9 mouse cellular contexts compared by ENCODE assay signal in genomic region chr9:108506901-108507300, GRCm38 (mm10). TPM values are rescaled to one million over a fixed set of nuclear protein-coding genes. Genes with fewer than 3 reads are reported as not detected.
DNase-seq lines count a peak whose midpoint lies in the region; ATAC-seq and TF ChIP-seq lines count a peak whose summit lies in the region.
"Had no signal": no experiment of that assay in that cellular context is flagged by ENCODE, and none has a peak within 500 bp of the region (broad histone marks: within the 10 kb centered on the region; RNA-seq: fewer than 3 reads in every experiment).

No protein-coding gene starts in this region.

- H3K27me3 ChIP-seq in forebrain, embryonic 11.5 days (ENCODE audit: control insufficient read depth, insufficient read depth, low read length): no peaks in the 10 kb centered on the region
- H3K27me3 ChIP-seq in hindbrain, postnatal 0 days (ENCODE audit: insufficient read depth, low read length): no peaks in the 10 kb centered on the region
- H3K27me3 ChIP-seq in midbrain, embryonic 15.5 days (replicated peaks): no peaks in the 10 kb centered on the region

- DNase-seq in layer of hippocampus, adult 2 months (ENCODE audit: low spot score in 2 of 2): no peak
- DNase-seq in layer of hippocampus, adult 9-11 months: no peak
- no peak for DNase-seq in forebrain, embryonic 11.5 days (ENCODE audit: low spot score)
- no peak for DNase-seq in hindbrain, postnatal 0 days (ENCODE audit: low spot score)
- DNase-seq in T-cell, adult 2 months (ENCODE audit: low spot score): no peak
- DNase-seq in kidney, postnatal 25 days: no peak
- DNase-seq: gastrocnemius, postnatal 25 days had no signal

- H3K36me3 ChIP-seq in forebrain, embryonic 11.5 days (ENCODE audit: control insufficient read depth, insufficient read depth, low read length): peaks cover 3% of the 10 kb centered on the region; the same call in 1 of the 2 replicates
- peaks cover 22% of the 10 kb centered on the region; the same call in 1 of the 2 replicates for H3K36me3 ChIP-seq in hindbrain, postnatal 0 days (ENCODE audit: insufficient read depth, low read length)
- H3K36me3 ChIP-seq in midbrain, embryonic 15.5 days (replicated peaks): peaks cover 22% of the 10 kb centered on the region; the same call in 1 of the 2 replicates

- H3K27ac ChIP-seq in layer of hippocampus, adult 2 months: peak overlapping the region; percentile 83
- no peak overlapping the region for H3K27ac ChIP-seq in forebrain, embryonic 11.5 days (ENCODE audit: low read depth, low read length)
- H3K27ac ChIP-seq in hindbrain, postnatal 0 days: 0 out of 2 replicates have a peak overlapping the region, but pooled peaks have one; percentile 68
- H3K27ac ChIP-seq in midbrain, embryonic 15.5 days: peak overlapping the region; percentile 87; the same call in 1 of the 2 replicates

- H3K4me3 ChIP-seq in layer of hippocampus, adult 2 months: no peak overlapping the region; the same call in 1 of the 2 replicates
- no peak overlapping the region for H3K4me3 ChIP-seq in forebrain, embryonic 11.5 days (ENCODE audit: low read depth, low read length)
- H3K4me3 ChIP-seq in hindbrain, postnatal 0 days (ENCODE audit: low read length): peak overlapping the region; percentile 71; the same call in 1 of the 2 replicates
- H3K4me3 ChIP-seq in midbrain, embryonic 15.5 days: peak overlapping the region; percentile 76

- no peaks in the 10 kb centered on the region for H3K9me3 ChIP-seq in forebrain, embryonic 11.5 days (ENCODE audit: control insufficient read depth, low read length)
- no peaks in the 10 kb centered on the region for H3K9me3 ChIP-seq in hindbrain, postnatal 0 days (ENCODE audit: low read length)
- no peaks in the 10 kb centered on the region for H3K9me3 ChIP-seq in midbrain, embryonic 15.5 days

- TF ChIP-seq CTCF in layer of hippocampus, adult 2 months (conservative IDR thresholded peaks at IDR 0.05): no peak
- no peak for TF ChIP-seq CTCF in hindbrain, postnatal 0 days (IDR thresholded peaks at IDR 0.05; ENCODE audit: low read depth)

- H3K4me1 ChIP-seq in forebrain, embryonic 11.5 days (replicated peaks; ENCODE audit: control insufficient read depth, insufficient read depth, low read length): peaks cover 5% of the 10 kb centered on the region; the same call in 1 of the 2 replicates
- H3K4me1 ChIP-seq in hindbrain, postnatal 0 days (ENCODE audit: insufficient read depth, low read length): peaks cover 11% of the 10 kb centered on the region; the same call in 1 of the 2 replicates
- H3K4me1 ChIP-seq in midbrain, embryonic 15.5 days: peaks cover 19% of the 10 kb centered on the region

- WGBS in forebrain, embryonic 11.5 days: 87% methylated on average over 7 of the region's 7 CpGs
- WGBS in hindbrain, postnatal 0 days: 85% methylated on average over 7 of the region's 7 CpGs
- 89% methylated on average over 7 of the region's 7 CpGs for WGBS in midbrain, embryonic 15.5 days

- H3K9ac ChIP-seq in forebrain, embryonic 11.5 days (ENCODE audit: low read length): no peak overlapping the region
- H3K9ac ChIP-seq in hindbrain, postnatal 0 days (replicated peaks; ENCODE audit: low read length): no peak overlapping the region
- H3K9ac ChIP-seq in midbrain, embryonic 15.5 days: no peak overlapping the region

- no peak for ATAC-seq in forebrain, embryonic 11.5 days (replicated peaks; ENCODE audit: low FRiP score)
- no peak for ATAC-seq in hindbrain, postnatal 0 days
- ATAC-seq in midbrain, embryonic 15.5 days (replicated peaks): no peak
- ATAC-seq in activated CD4-positive, CD25-positive, alpha-beta regulatory T cell, adult 4 months: no peak

- H3K4me2 ChIP-seq in forebrain, embryonic 11.5 days (ENCODE audit: low read depth, low read length, severe bottlenecking): peak overlapping the region; percentile 87; the same call in 1 of the 2 replicates
- peak overlapping the region; percentile 87 for H3K4me2 ChIP-seq in hindbrain, postnatal 0 days (ENCODE audit: low read depth, low read length)
- H3K4me2 ChIP-seq in midbrain, embryonic 15.5 days: peak overlapping the region; percentile 94

RNA-seq across cellular contexts. Expression of gene Qars, which starts 0.6 kb away (rescaled TPM):
- total RNA-seq in layer of hippocampus, adult 2 months (2021): 10 to 100 TPM; 74.9 to 79.8 TPM
- polyA plus RNA-seq in forebrain, embryonic 11.5 days (2014; fragmentation: Nextera tagmentation; extraction: Ambion mirVana): 107 and 116 TPM in 2 replicates
- 153 and 175 TPM in 2 replicates for total RNA-seq in hindbrain, postnatal 0 days (2014; rRNA removed)
- polyA plus RNA-seq in hindbrain, postnatal 0 days (2015; fragmentation: Nextera tagmentation; extraction: Ambion mirVana): 55.2 and 58.3 TPM in 2 replicates
- polyA plus RNA-seq in midbrain, embryonic 15.5 days (2015; fragmentation: Nextera tagmentation; extraction: Ambion mirVana): 64.0 and 64.6 TPM in 2 replicates
- 100 to 1,000 TPM; 131 to 141 TPM for polyA plus RNA-seq in activated CD4-positive, CD25-positive, alpha-beta regulatory T cell, adult 4 months (2017; shearing (Covaris generic))

RNA-seq across cellular contexts. Expression of gene Qrich1, which starts 9.7 kb away (rescaled TPM):
- total RNA-seq in layer of hippocampus, adult 2 months (2021): 100 to 1,000 TPM; 161 TPM
- polyA plus RNA-seq in forebrain, embryonic 11.5 days (2014; fragmentation: Nextera tagmentation; extraction: Ambion mirVana): 174 and 183 TPM in 2 replicates
- total RNA-seq in hindbrain, postnatal 0 days (2014; rRNA removed): 226 and 252 TPM in 2 replicates
- polyA plus RNA-seq in hindbrain, postnatal 0 days (2015; fragmentation: Nextera tagmentation; extraction: Ambion mirVana): 98.1 and 98.7 TPM in 2 replicates
- polyA plus RNA-seq in midbrain, embryonic 15.5 days (2015; fragmentation: Nextera tagmentation; extraction: Ambion mirVana): 132 and 133 TPM in 2 replicates
- 10 to 100 TPM; 71.0 to 77.8 TPM for polyA plus RNA-seq in activated CD4-positive, CD25-positive, alpha-beta regulatory T cell, adult 4 months (2017; shearing (Covaris generic))

RNA-seq across cellular contexts. Expression of gene Usp19, which starts 16.5 kb away (rescaled TPM):
- total RNA-seq in layer of hippocampus, adult 2 months (2021): 100 to 1,000 TPM; 154 TPM
- polyA plus RNA-seq in forebrain, embryonic 11.5 days (2014; fragmentation: Nextera tagmentation; extraction: Ambion mirVana): 84.0 and 90.0 TPM in 2 replicates
- total RNA-seq in hindbrain, postnatal 0 days (2014; rRNA removed): 87.6 and 104 TPM in 2 replicates
- 51.6 and 52.0 TPM in 2 replicates for polyA plus RNA-seq in hindbrain, postnatal 0 days (2015; fragmentation: Nextera tagmentation; extraction: Ambion mirVana)
- 87.1 and 94.3 TPM in 2 replicates for polyA plus RNA-seq in midbrain, embryonic 15.5 days (2015; fragmentation: Nextera tagmentation; extraction: Ambion mirVana)
- polyA plus RNA-seq in activated CD4-positive, CD25-positive, alpha-beta regulatory T cell, adult 4 months (2017; shearing (Covaris generic)): 10 to 100 TPM; 14.6 to 18.3 TPM

RNA-seq across cellular contexts. Expression of gene Lamb2, which starts 27.4 kb away (rescaled TPM):
- 10 to 100 TPM; 29.3 to 30.7 TPM for total RNA-seq in layer of hippocampus, adult 2 months (2021)
- polyA plus RNA-seq in forebrain, embryonic 11.5 days (2014; fragmentation: Nextera tagmentation; extraction: Ambion mirVana): 31.8 and 40.9 TPM in 2 replicates
- 77.5 and 99.8 TPM in 2 replicates for total RNA-seq in hindbrain, postnatal 0 days (2014; rRNA removed)
- polyA plus RNA-seq in hindbrain, postnatal 0 days (2015; fragmentation: Nextera tagmentation; extraction: Ambion mirVana): 16.0 and 18.6 TPM in 2 replicates
- 19.1 and 22.7 TPM in 2 replicates for polyA plus RNA-seq in midbrain, embryonic 15.5 days (2015; fragmentation: Nextera tagmentation; extraction: Ambion mirVana)
- under 1 TPM; 0.15 to 0.25 TPM for polyA plus RNA-seq in activated CD4-positive, CD25-positive, alpha-beta regulatory T cell, adult 4 months (2017; shearing (Covaris generic))

RNA-seq across cellular contexts. Expression of gene Klhdc8b, which starts 45.5 kb away (rescaled TPM):
- 10 to 100 TPM; 16.7 to 19.6 TPM for total RNA-seq in layer of hippocampus, adult 2 months (2021)
- polyA plus RNA-seq in forebrain, embryonic 11.5 days (2014; fragmentation: Nextera tagmentation; extraction: Ambion mirVana): 49.5 and 53.9 TPM in 2 replicates
- 62.6 and 72.8 TPM in 2 replicates for total RNA-seq in hindbrain, postnatal 0 days (2014; rRNA removed)
- polyA plus RNA-seq in hindbrain, postnatal 0 days (2015; fragmentation: Nextera tagmentation; extraction: Ambion mirVana): 44.9 and 46.5 TPM in 2 replicates
- polyA plus RNA-seq in midbrain, embryonic 15.5 days (2015; fragmentation: Nextera tagmentation; extraction: Ambion mirVana): 82.8 and 87.3 TPM in 2 replicates
- 1 to 10 TPM; 1.6 to 2.1 TPM for polyA plus RNA-seq in activated CD4-positive, CD25-positive, alpha-beta regulatory T cell, adult 4 months (2017; shearing (Covaris generic))

Comparison
In these comparisons a context has a peak if more than half of its experiments do, and no peak if none do; other contexts are left out.
1. H3K4me3 ChIP-seq: peak in hindbrain, postnatal 0 days (single experiment) and midbrain, embryonic 15.5 days (single experiment); none in layer of hippocampus, adult 2 months (single experiment) and forebrain, embryonic 11.5 days (single experiment).
2. Peak in every context shown above with its lines, with median percentiles within 50 percentile points of each other: H3K4me2 ChIP-seq.